Mouse (Mus musculus): ENCODE data around the gene Itk.

- TF ChIP-seq CTCF (IDR thresholded peaks at IDR 0.05; ENCODE audit: extremely low read depth, insufficient read length, insufficient replicate concordance, low read depth, low read length) = no peak
- no peak for TF ChIP-seq POLR2A (IDR thresholded peaks at IDR 0.05; ENCODE audit: low read depth, low read length)
These were observed 45.3 kb downstream of the Itk start for GRCm38 (mm10) chr11:46343886-46344546.
